Mouse (Mus musculus) midbrain, postnatal 0 days (tissue): Measurements from ENCODE around the gene Dusp21. TPM values are rescaled to one million over a fixed set of nuclear protein-coding genes. Genes with fewer than 3 reads are reported as not detected.

Source experiments
- ATAC-seq: fragments of 200-750 bp; cut with Nextera tagmentation; 2 replicates; pipeline ENCODE4 v1.8.0; 2017; ENCODE audit warnings: moderate number of reproducible peaks, mild to moderate bottlenecking, moderate TSS enrichment, moderate library complexity; ENCODE audit not compliant: low FRiP score
- DNase-seq: peaks from one replicate; pipeline ENCODE4 v3.0.0-alpha.2; 2015; ENCODE audit warnings: low spot score
- H3K27ac ChIP-seq: fragments of 300-500 bp; sonication (generic); 2 replicates; pipeline ENCODE4 v1.5.1; 2014; ENCODE audit warnings: low read depth, mild to moderate bottlenecking, low read length, mixed read lengths
- H3K27me3 ChIP-seq: fragments of 300-500 bp; sonication (generic); 2 replicates; pipeline ENCODE4 v1.6.1; 2014; ENCODE audit warnings: low read length, control low read depth, mixed read lengths; ENCODE audit not compliant: insufficient read depth
- H3K36me3 ChIP-seq: fragments of 300-500 bp; sonication (generic); 2 replicates; pipeline ENCODE4 v1.6.1; 2014; ENCODE audit warnings: low read length, control low read depth, mixed read lengths; ENCODE audit not compliant: insufficient read depth
- H3K4me1 ChIP-seq: fragments of 300-500 bp; sonication (generic); 2 replicates; pipeline ENCODE4 v1.6.1; 2014; ENCODE audit warnings: mild to moderate bottlenecking, control low read depth, antibody characterized with exemption, low read length, mixed read lengths; ENCODE audit not compliant: insufficient read depth
- H3K4me2 ChIP-seq: fragments of 300-500 bp; sonication (generic); 2 replicates; pipeline ENCODE4 v1.6.1; 2014; ENCODE audit warnings: low read depth, mild to moderate bottlenecking, low read length, mixed read lengths; ENCODE audit not compliant: poor library complexity, severe bottlenecking
- H3K4me3 ChIP-seq: fragments of 300-500 bp; sonication (generic); 2 replicates; pipeline ENCODE4 v1.5.1; 2014; ENCODE audit warnings: low read depth, mild to moderate bottlenecking, low read length, moderate library complexity
- H3K9ac ChIP-seq: fragments of 300-500 bp; sonication (generic); replicated peaks from 2 replicates; pipeline ENCODE4 v1.6.1; 2014; ENCODE audit warnings: mild to moderate bottlenecking, low read length, moderate library complexity, mixed read lengths; ENCODE audit not compliant: poor library complexity, severe bottlenecking
- H3K9me3 ChIP-seq: fragments of 300-500 bp; sonication (generic); 2 replicates; pipeline ENCODE4 v1.6.1; 2016; ENCODE audit warnings: low read length, control low read depth
- CTCF ChIP-seq: IDR thresholded peaks from 2 replicates; pipeline ENCODE4 v1.5.1; 2016; ENCODE audit warnings: antibody characterized with exemption, mild to moderate bottlenecking
- WGBS: fragments of 180-500 bp; shearing (Covaris S2); extraction: QIAGEN DNeasy Blood & Tissue Kit; methylation state at CpG from one replicate; pipeline ENCODE4 v1.1.7; 2014; 5-methylcytosine and 5-hydroxymethylcytosine counted together
- polyA plus RNA-seq: library from polyadenylated mRNA; unstranded; fragments of >200 nt; fragmentation: Nextera tagmentation; extraction: Ambion mirVana; gene quantifications from 2 replicates; pipeline ENCODE4 v1.2.1, GENCODE M21; 2015
- total RNA-seq: library from RNA; depleted of rRNA; stranded (reverse); fragments of >200 nt; gene quantifications from 2 replicates; pipeline ENCODE4 v1.2.3, GENCODE M21; 2014; rRNA removed

Gene Dusp21
- total and polyA plus RNA-seq, 2 experiments from 2014 or later = not detected

DNA sequence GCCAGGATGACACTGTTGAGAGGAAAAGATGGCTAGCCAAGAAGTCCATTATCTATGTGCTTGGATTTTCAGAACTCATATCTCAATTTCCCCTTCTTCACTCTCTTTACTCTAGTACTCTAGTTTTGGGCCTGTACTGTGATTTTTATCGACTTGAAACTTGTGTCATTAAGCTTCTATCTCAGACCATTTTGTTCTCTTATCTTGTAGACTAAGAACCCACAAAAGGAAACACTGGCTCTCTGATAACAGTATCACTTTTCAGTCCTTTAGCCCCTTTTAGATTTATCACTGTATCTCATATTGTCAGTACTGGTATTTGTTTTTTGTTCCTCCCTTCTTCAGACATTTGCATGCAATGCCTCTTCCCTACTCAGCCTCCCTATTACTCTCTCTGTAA lies 33.8 kb downstream of the Dusp21 start:
- Histone ChIP-seq H3K4me1 (no peaks in the 10 kb centered on the region), H3K9me3 (no peaks in the 10 kb centered on the region), H3K27me3 (no peaks in the 10 kb centered on the region), H3K4me2 (no peak overlapping the region), H3K4me3 (no peak overlapping the region), H3K9ac (no peak overlapping the region), H3K36me3 (no peaks in the 10 kb centered on the region), H3K27ac (no peak overlapping the region)
- WGBS = 96% methylated on average over 1 of the region's 1 CpGs
- ATAC-seq = no peak
- no peak for DNase-seq
- TF ChIP-seq CTCF = no peak

- H3K27ac ChIP-seq = no peak overlapping the region
- no peaks in the 10 kb centered on the region for H3K9me3 ChIP-seq
- DNase-seq = no peak
- TF ChIP-seq CTCF = no peak
- H3K27me3 ChIP-seq = no peaks in the 10 kb centered on the region
- H3K4me1 ChIP-seq = no peaks in the 10 kb centered on the region
- ATAC-seq = no peak
- no peak overlapping the region for H3K9ac ChIP-seq
- no peak overlapping the region for H3K4me3 ChIP-seq
- H3K36me3 ChIP-seq = no peaks in the 10 kb centered on the region
- H3K4me2 ChIP-seq = no peak overlapping the region
Observed at GRCm38 (mm10) chrX:18187203-18187602, 41.5 kb downstream of the Dusp21 start.

DNA sequence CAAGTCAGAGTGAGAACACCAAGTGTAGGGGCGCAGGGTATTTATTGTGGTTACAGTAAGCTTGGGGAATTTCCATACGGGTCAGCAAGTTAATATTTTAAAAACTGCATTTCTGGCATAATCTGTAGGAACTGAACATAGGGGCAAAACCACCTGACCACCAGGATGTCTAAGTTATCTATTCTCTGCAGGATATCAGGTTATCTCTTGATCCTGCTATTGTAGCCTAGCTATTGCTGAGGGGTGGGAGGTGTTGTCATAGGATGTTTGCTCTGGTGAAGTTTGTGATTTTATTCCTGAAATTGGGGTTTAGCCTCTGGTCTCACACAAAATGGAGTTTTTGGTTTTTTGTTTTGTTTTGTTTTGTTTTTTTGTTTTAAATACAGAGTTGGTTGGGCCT lies 42.6 kb downstream of the Dusp21 start:
- WGBS = 89% methylated on average over 2 of the region's 2 CpGs

More for the DNA sequence above, 42.6 kb downstream of the Dusp21 start:
- Histone ChIP-seq H3K36me3 (no peaks in the 10 kb centered on the region), H3K4me1 (no peaks in the 10 kb centered on the region), H3K9ac (no peak overlapping the region), H3K9me3 (no peaks in the 10 kb centered on the region), H3K4me2 (no peak overlapping the region), H3K27me3 (no peaks in the 10 kb centered on the region), H3K4me3 (no peak overlapping the region), H3K27ac (no peak overlapping the region)
- no peak for ATAC-seq
- DNase-seq = no peak
- TF ChIP-seq CTCF = no peak

Other genes starting within 250 kb of the Dusp21 start
- gene Kdm6a, start 16.7 kb downstream of the Dusp21 start, total RNA-seq = 39.0 and 58.4 TPM in 2 replicates
- 9.6 and 17.2 TPM in 2 replicates for gene Kdm6a, start 16.7 kb downstream of the Dusp21 start, polyA plus RNA-seq